Mouse (Mus musculus) testis, adult 2 months (tissue): ENCODE results near the gene Gpr174. TPM values are rescaled to one million over a fixed set of nuclear protein-coding genes. Genes with fewer than 3 reads are reported as not detected.

Source experiments
- H3K27ac ChIP-seq: fragments of 200-500 bp; 2 replicates; pipeline ENCODE4 v1.5.1; 2012; ENCODE audit warnings: low read depth, low read length; ENCODE audit not compliant: control insufficient read depth, insufficient read depth
- H3K27me3 ChIP-seq: fragments of 200-500 bp; 2 replicates; pipeline ENCODE4 v1.6.1; 2012; ENCODE audit warnings: mild to moderate bottlenecking, low read length, moderate library complexity; ENCODE audit not compliant: control insufficient read depth, insufficient read depth
- H3K36me3 ChIP-seq: fragments of 200-500 bp; 2 replicates; pipeline ENCODE4 v1.6.1; 2012; ENCODE audit warnings: mild to moderate bottlenecking, low read length; ENCODE audit not compliant: control insufficient read depth, insufficient read depth
- H3K4me1 ChIP-seq: fragments of 200-500 bp; 2 replicates; pipeline ENCODE4 v1.6.1; 2012; ENCODE audit warnings: low read length; ENCODE audit not compliant: control insufficient read depth, insufficient read depth
- H3K4me3 ChIP-seq: fragments of 200-500 bp; 2 replicates; pipeline ENCODE4 v1.5.1; 2012; ENCODE audit warnings: low read depth, mild to moderate bottlenecking, low read length, moderate library complexity, mixed read lengths; ENCODE audit not compliant: control insufficient read depth
- CTCF ChIP-seq: fragments of 200-500 bp; IDR thresholded peaks from 2 replicates; pipeline ENCODE4 v1.5.1; 2012; ENCODE audit warnings: low read depth, mild to moderate bottlenecking, inconsistent platforms, low read length, moderate library complexity; ENCODE audit not compliant: control insufficient read depth, insufficient read depth, insufficient replicate concordance
- POLR2A ChIP-seq: fragments of 200-500 bp; IDR thresholded peaks from 2 replicates; pipeline ENCODE4 v1.6.1; 2012; ENCODE audit warnings: low read depth, mild to moderate bottlenecking, inconsistent platforms, low read length, moderate library complexity; ENCODE audit not compliant: control insufficient read depth
- polyA plus RNA-seq: library from polyadenylated mRNA; depleted of rRNA; stranded (reverse); fragments of >200 nt; gene quantifications from 2 replicates; pipeline ENCODE4 v1.2.3, GENCODE M21; 2012; rRNA removed

The Gpr174 gene
- polyA plus RNA-seq, 1 experiment: not detected

DNA sequence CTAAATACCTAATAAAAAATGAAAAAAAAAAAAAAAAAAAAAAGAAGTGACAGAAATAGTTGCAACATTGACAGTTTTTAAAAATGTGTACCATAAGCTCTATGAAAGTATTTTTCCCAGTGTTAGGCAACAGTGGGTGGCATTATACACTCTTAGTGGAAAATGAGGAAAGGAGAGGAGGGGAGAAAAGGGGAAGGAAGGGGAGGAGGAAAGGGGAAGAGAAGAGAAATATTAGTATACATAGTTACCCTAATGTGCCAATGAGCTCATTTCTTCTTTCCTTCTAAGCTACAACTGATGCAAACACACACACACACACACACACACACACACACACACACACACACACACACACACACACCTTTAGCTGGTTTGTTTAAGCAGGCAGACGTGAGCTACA is 80.9 kb downstream of the Gpr174 start:
- Histone ChIP-seq H3K36me3 (no peaks in the 10 kb centered on the region), H3K27me3 (no peaks in the 10 kb centered on the region), H3K27ac (no peak overlapping the region), H3K4me1 (no peaks in the 10 kb centered on the region), H3K4me3 (no peak overlapping the region)
- no peak for TF ChIP-seq CTCF
- TF ChIP-seq POLR2A: no peak

DNA sequence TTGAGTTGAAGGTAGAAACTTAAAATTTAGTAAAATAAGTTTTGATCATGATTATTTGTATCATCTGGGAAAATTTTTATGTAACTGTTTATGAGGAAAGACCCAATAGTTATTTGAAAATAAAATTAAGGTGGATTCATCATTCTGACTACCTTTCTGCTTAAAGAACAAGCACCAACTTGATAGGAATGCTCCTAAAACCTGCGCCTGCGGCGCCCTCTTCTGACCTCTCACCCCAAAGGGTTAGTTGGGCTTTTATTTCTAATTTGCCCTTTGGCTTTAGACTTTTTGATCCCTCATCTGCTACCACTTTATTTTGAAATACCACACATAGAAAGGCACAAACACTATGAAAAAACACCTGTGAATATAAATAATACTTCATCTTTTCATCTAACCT is 86.3 kb downstream of the Gpr174 start:
- no peak overlapping the region for H3K27ac ChIP-seq
- TF ChIP-seq CTCF (no peak), POLR2A (no peak)

More for the DNA sequence above, 86.3 kb downstream of the Gpr174 start:
- no peak overlapping the region for H3K4me3 ChIP-seq
- H3K27me3 ChIP-seq: no peaks in the 10 kb centered on the region
- no peaks in the 10 kb centered on the region for H3K4me1 ChIP-seq
- no peaks in the 10 kb centered on the region for H3K36me3 ChIP-seq

Other genes with a start within 250 kb of the Gpr174 start
- gene P2ry10, start 167.4 kb upstream of the Gpr174 start, polyA plus RNA-seq: 0.04 TPM in 1 of 2 replicates, not detected in the other
- not detected in 2 replicates for gene P2ry10b, start 107.0 kb upstream of the Gpr174 start, polyA plus RNA-seq
- 2.0 TPM in 2 replicates for gene Itm2a, start 147.5 kb downstream of the Gpr174 start, polyA plus RNA-seq